Mouse (Mus musculus) lung, postnatal 36 days (tissue): ENCODE data around the gene Zfp14.

Experiments
- DNase-seq: peaks from one replicate; pipeline ENCODE4 v3.0.0; 2022; ENCODE audit warnings: mixed read lengths

Gene Zfp14

DNA sequence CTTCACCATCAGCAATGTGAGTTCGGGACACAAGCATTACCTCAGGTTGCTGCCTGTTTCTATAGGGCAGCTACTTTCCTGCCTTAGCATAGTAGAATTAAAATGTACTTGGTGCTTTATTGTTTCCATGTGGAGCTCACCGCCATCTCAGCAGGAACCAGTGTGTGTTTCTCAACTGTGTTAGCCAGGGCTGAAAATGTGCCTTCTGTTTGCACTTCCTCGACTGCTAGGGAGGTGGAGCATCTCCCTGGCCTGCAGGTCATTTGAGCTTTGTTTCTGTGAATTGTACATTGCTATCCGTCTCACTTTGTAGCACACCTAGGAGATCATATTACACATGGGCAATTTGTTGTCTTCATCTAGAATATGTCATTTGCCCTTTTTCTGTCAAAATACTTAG, 23.8 kb downstream of the Zfp14 start:
- no peak for DNase-seq

GRCm38 (mm10) chr7:30025358-30025757, 25.8 kb downstream of the Zfp14 start:
- DNase-seq: no peak

DNA sequence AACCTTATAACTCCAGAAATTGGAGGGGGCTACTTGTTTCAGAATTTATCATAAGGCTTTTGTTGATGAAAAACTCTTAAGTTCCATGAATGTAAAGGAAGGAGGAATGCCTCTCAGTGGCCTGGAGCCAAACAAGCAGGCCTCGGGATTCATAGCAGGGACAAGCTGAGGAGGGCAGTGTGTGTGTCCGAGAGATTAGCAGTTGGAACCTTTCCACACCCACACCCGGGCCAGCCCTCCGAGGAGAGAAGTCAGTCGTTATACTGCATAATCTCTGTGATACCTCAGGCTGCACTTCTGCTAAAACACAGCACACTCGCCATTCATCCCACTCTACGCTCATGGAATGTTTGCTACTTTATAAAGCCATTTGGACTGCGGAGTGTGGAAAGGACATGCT, 27.4 kb downstream of the Zfp14 start:
- DNase-seq: no peak

GRCm38 (mm10) chr7:30023324-30023723, 27.9 kb downstream of the Zfp14 start:
- no peak for DNase-seq

DNA sequence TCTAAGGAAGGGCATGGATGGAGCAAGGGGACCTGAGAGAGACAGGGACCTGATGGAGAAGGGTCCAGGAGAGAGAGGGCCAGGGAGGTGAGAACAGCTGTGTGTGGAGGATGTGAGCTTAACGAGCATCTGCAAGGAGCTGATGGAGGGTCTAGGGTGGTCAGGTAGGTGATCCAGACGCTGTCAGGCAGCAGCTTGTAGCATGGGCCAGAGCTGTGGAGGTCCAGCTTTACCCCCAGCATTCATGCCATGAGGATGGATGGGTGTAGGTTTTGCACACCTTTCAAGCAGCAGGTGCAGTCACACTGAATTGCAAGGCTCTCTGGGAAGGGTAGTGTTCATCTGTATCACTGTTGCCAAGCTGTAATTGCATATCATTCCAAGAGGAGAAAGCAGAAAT, 31.6 kb downstream of the Zfp14 start:
- no peak for DNase-seq

- no peak for DNase-seq
Observed at GRCm38 (mm10) chr7:30017226-30017625, 34.0 kb downstream of the Zfp14 start.

GRCm38 (mm10) chr7:30012956-30013363, 38.2 kb downstream of the Zfp14 start:
- DNase-seq: peak; percentile 68

- DNase-seq: no peak
Observed at GRCm38 (mm10) chr7:30010551-30011195, 40.5 kb downstream of the Zfp14 start.

DNA sequence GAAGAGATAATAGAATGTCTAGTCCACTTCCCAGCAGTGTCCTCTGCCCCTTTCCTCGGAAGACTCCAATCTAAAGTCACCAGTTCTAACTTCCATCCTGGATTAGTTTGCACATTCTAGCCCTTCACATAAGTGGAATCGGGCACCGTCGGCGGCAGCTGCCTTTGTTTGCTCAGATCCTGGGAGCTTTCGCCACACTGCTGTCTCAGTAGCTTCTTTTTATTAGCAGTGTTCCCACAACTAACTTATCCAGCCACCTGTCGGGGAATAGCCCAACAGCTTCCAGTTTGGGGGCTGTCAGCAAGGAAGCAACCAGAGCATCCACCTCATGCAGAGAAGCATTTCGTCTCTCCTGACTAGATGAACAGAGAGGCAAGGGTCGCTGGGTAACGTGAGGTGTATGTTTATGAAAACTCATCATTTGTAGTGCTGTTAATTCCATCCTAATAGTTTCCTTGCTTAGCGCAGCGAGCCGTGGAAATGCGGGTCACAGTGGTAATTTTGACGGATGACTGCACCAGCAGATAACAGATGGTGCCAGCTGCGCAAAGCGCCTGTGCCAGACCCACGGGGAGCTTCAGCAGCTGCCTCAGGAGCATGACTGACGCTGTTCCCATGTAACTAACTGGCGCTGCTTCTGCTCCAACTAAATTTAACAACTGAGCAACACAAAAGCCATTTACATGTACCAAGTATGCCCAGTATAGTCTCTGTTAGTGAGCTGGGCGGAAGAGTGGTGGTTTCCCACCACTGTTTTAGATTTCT, 41.7 kb downstream of the Zfp14 start:
- DNase-seq: peak; percentile 31

- no peak for DNase-seq
Observed at GRCm38 (mm10) chr7:30008020-30008690, 43.0 kb downstream of the Zfp14 start.

DNA sequence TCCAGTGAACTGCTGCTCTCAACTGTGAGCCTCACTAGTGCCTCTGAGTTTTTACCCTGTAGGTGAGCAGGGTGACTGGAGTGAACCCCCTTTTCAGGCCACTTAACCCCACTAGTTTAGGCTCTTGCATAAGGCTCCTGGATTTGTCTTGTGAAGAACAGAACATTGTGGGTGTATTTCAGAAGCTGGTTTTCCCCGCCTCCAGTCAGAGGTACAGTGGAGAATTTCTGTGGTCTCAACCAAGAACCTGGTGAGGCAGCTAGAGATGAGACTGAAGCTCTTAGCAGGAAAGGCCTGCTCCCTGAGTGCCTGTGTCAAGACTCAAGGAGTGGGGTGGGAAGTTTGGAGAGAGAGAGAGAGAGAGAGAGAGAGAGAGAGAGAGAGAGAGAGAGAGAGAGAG, 43.6 kb downstream of the Zfp14 start:
- no peak for DNase-seq

DNA sequence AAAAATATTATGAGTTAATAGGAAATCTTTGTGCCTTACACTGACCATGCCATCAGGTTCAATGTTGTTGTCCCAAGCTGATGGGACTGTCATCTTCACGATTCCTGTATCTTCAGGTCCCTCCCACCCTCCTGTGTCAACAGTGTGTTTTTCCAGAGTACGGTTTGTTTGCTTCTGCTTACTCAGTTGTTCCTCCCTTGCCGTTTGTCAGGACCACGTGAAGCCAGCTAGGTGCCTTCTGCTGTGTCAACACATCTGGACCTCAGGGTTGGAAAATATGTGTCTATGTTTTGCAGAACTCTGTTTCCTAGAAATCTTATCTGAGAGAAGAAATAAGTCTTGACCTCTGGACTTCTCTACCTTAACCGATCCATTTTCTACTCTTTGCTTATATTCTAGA, 50.6 kb downstream of the Zfp14 start:
- DNase-seq: peak; percentile 16

GRCm38 (mm10) chr7:29995134-29995533, 56.0 kb downstream of the Zfp14 start:
- no peak for DNase-seq

- DNase-seq: no peak
Observed at GRCm38 (mm10) chr7:29993340-29993739, 57.8 kb downstream of the Zfp14 start.

DNA sequence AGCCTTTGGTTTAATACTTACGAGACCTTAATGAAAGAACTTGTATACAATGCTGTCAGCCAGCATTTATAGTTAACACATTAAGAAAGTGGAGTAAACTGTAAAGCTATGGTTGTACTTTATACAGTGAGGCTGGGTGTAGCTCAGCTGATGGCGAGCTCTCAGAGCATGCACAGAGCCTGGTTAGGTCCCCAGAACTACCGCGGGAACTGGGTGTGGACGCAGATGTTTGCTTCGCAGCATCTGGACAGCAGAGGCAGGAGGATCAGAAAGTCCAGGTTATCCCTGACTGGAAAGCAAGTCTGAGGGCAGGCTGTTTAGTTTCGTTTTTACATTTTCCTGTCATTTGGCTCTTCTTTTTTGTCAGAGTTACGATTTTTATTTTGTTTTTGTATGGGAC, 58.5 kb downstream of the Zfp14 start:
- DNase-seq: no peak

DNA sequence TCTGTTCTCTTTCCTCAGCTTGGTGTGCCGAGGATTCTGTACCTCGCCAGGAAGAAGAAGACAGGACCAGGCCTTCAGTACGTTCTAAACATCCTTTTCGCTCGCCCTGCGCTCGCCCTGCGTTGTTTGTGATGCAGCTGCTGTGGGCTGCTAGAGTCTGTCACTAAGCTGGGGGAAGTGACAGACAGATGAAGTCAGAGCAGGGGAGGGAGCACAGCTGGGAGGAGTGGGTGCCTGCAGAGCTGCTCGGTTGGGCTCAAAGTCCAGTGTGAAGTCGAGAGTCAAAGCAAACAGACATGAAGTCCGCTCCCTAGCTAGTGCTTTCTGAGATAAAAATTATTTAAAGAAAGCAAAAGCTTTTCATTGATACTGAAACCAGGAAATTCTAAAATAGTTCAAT, 62.1 kb downstream of the Zfp14 start:
- no peak for DNase-seq

- no peak for DNase-seq
Observed at GRCm38 (mm10) chr7:29987551-29987950, 63.6 kb downstream of the Zfp14 start.
